Mouse (Mus musculus) hindbrain, embryonic 15.5 days (tissue): ENCODE measurements at regions not wholly inside any gene's neighbourhood (a gene's known extent, or its start where the extent isn't known, plus 50 kb on each side); places are given as distances from the start of the nearest gene placed in this dataset.

Experiments used
- ATAC-seq: fragments of 200-750 bp; cut with Nextera tagmentation; 2 replicates; pipeline ENCODE4 v1.8.0; 2017; ENCODE audit warnings: low read depth, moderate number of reproducible peaks, moderate TSS enrichment; ENCODE audit not compliant: low FRiP score
- H3K27ac ChIP-seq: fragments of 300-500 bp; sonication (generic); replicated peaks from 2 replicates; pipeline ENCODE4 v1.5.1; 2015; ENCODE audit warnings: mild to moderate bottlenecking, inconsistent platforms
- H3K27me3 ChIP-seq: fragments of 300-500 bp; sonication (generic); 2 replicates; pipeline ENCODE4 v1.6.1; 2015; ENCODE audit warnings: control low read depth, inconsistent platforms
- H3K36me3 ChIP-seq: fragments of 300-500 bp; sonication (generic); 2 replicates; pipeline ENCODE4 v1.6.1; 2015; ENCODE audit warnings: control low read depth, inconsistent platforms
- H3K4me1 ChIP-seq: fragments of 300-500 bp; sonication (generic); replicated peaks from 2 replicates; pipeline ENCODE4 v1.6.1; 2015; ENCODE audit warnings: control low read depth, inconsistent platforms
- H3K4me2 ChIP-seq: fragments of 300-500 bp; sonication (generic); 2 replicates; pipeline ENCODE4 v1.6.1; 2015; ENCODE audit warnings: moderate library complexity, mild to moderate bottlenecking, inconsistent platforms
- H3K4me3 ChIP-seq: fragments of 300-500 bp; sonication (generic); 2 replicates; pipeline ENCODE4 v1.5.1; 2015; ENCODE audit warnings: mild to moderate bottlenecking, inconsistent platforms
- H3K9ac ChIP-seq: fragments of 300-500 bp; sonication (generic); 2 replicates; pipeline ENCODE4 v1.6.1; 2015; ENCODE audit warnings: inconsistent platforms
- H3K9me3 ChIP-seq: fragments of 300-500 bp; sonication (generic); 2 replicates; pipeline ENCODE4 v1.6.1; 2016; ENCODE audit warnings: control low read depth, inconsistent platforms
- WGBS: fragments of 180-500 bp; shearing (Covaris S2); methylation state at CpG from one replicate; pipeline ENCODE4 v1.1.7; 2015; 5-methylcytosine and 5-hydroxymethylcytosine counted together

- H3K9me3 ChIP-seq = no peaks in the 10 kb centered on the region
These were observed 109.8 kb downstream of the Kctd15 start for GRCm38 (mm10) chr7:34546609-34547316.

GRCm38 (mm10) chr7:34545906-34546305 lies 110.6 kb downstream of the Kctd15 start:
- Histone ChIP-seq H3K4me2 (no peak overlapping the region), H3K36me3 (no peaks in the 10 kb centered on the region), H3K4me3 (no peak overlapping the region), H3K27ac (no peak overlapping the region), H3K9ac (no peak overlapping the region), H3K9me3 (no peaks in the 10 kb centered on the region), H3K4me1 (no peaks in the 10 kb centered on the region), H3K27me3 (no peaks in the 10 kb centered on the region)
- 89% methylated on average over 11 of the region's 11 CpGs for WGBS
- no peak for ATAC-seq

More at GRCm38 (mm10) chr7:34546609-34547316, 109.8 kb downstream of the Kctd15 start:
- Histone ChIP-seq H3K9ac (no peak overlapping the region), H3K4me2 (no peak overlapping the region), H3K27me3 (no peaks in the 10 kb centered on the region), H3K27ac (no peak overlapping the region), H3K4me3 (no peak overlapping the region), H3K36me3 (no peaks in the 10 kb centered on the region), H3K4me1 (no peaks in the 10 kb centered on the region)
- no peak for ATAC-seq
- 91% methylated on average over 19 of the region's 19 CpGs for WGBS

DNA sequence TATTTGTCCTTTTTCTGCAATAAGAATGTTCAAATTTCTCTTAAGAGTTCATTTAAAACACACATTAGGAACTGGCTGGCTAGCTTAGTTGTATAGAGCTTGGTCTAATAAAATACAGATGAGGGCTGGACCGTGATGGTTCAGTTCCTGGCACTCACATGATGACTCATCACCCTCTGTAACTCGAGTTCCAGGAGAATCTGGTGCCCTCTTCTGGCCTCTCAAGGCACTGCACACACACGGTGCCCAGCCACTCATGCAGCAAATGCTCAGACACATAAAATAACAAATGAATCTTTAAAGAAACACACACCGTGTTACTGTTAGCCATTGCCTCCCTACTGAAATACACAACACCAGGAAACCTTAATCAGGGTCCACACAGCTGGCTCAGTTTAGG lies 114.6 kb downstream of the Kctd15 start:
- Histone ChIP-seq H3K27me3 (no peaks in the 10 kb centered on the region), H3K4me1 (no peaks in the 10 kb centered on the region), H3K27ac (no peak overlapping the region), H3K4me3 (no peak overlapping the region), H3K36me3 (no peaks in the 10 kb centered on the region), H3K4me2 (no peak overlapping the region), H3K9ac (no peak overlapping the region), H3K9me3 (no peaks in the 10 kb centered on the region)
- no peak for ATAC-seq
- WGBS = 82% methylated on average over 4 of the region's 4 CpGs

- Histone ChIP-seq H3K4me2 (no peak overlapping the region), H3K27ac (no peak overlapping the region), H3K4me1 (no peaks in the 10 kb centered on the region), H3K36me3 (no peaks in the 10 kb centered on the region), H3K9me3 (no peaks in the 10 kb centered on the region), H3K27me3 (no peaks in the 10 kb centered on the region), H3K9ac (no peak overlapping the region), H3K4me3 (no peak overlapping the region)
- ATAC-seq = no peak
- 69% methylated on average over 4 of the region's 4 CpGs for WGBS
These were observed 115.5 kb downstream of the Kctd15 start for GRCm38 (mm10) chr7:34541000-34541399.

DNA sequence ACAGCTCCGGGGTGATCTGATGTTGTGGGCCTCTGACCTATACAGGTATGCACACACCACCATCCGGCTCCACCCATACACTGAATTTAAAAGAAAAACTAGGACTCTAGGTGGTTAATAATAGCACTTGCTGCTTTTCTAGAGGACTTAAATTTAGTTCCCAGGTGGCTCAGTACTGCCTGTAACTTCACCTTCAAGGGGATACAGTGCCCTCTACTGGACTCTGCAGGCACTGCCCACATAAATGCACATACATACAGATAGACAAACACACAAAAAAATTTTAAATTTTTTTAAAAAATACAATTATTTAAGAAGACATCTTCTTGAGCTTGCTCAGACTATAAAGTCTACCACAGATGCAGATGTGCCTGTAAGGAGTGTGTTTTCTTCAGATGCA lies 116.7 kb downstream of the Kctd15 start:
- Histone ChIP-seq H3K9me3 (no peaks in the 10 kb centered on the region), H3K27me3 (no peaks in the 10 kb centered on the region), H3K36me3 (no peaks in the 10 kb centered on the region), H3K9ac (no peak overlapping the region), H3K27ac (no peak overlapping the region), H3K4me2 (no peak overlapping the region), H3K4me1 (no peaks in the 10 kb centered on the region), H3K4me3 (no peak overlapping the region)
- 91% methylated on average over 2 of the region's 2 CpGs for WGBS
- no peak for ATAC-seq

- Histone ChIP-seq H3K9ac (no peak overlapping the region), H3K36me3 (no peaks in the 10 kb centered on the region), H3K9me3 (no peaks in the 10 kb centered on the region), H3K4me1 (no peaks in the 10 kb centered on the region), H3K4me2 (no peak overlapping the region), H3K27ac (no peak overlapping the region), H3K4me3 (no peak overlapping the region), H3K27me3 (no peaks in the 10 kb centered on the region)
- 79% methylated on average over 20 of the region's 20 CpGs for WGBS
- ATAC-seq = no peak
These were observed 118.0 kb downstream of the Kctd15 start for GRCm38 (mm10) chr7:34538310-34539055.

GRCm38 (mm10) chr7:34537122-34537521 lies 119.4 kb downstream of the Kctd15 start:
- H3K4me2 ChIP-seq = no peak overlapping the region
- H3K9ac ChIP-seq = no peak overlapping the region
- H3K36me3 ChIP-seq = no peaks in the 10 kb centered on the region
- WGBS = 84% methylated on average over 9 of the region's 9 CpGs
- no peak overlapping the region for H3K27ac ChIP-seq
- H3K4me1 ChIP-seq = no peaks in the 10 kb centered on the region
- H3K9me3 ChIP-seq = no peaks in the 10 kb centered on the region
- H3K27me3 ChIP-seq = no peaks in the 10 kb centered on the region
- no peak overlapping the region for H3K4me3 ChIP-seq
- ATAC-seq = no peak

DNA sequence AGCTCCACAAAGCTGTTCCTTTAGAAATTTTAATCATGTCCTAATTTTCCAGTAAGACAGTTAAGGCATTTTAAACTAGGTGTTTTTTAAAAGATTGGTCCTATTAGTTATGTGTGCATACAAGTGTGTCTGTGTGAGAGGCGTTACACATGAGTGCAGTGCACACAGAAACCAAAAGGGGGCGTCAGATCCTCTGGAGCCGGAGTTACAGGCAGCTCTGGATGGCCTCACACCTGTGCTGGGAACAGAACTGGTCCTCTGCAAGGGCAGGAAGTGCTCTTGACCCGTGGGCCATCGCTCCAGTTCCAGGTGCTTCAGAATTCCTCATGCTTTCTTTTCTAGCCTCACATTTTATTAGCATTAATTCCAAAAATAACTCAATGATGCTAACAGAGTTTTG lies 122.3 kb downstream of the Kctd15 start:
- no peaks in the 10 kb centered on the region for H3K27me3 ChIP-seq
- H3K36me3 ChIP-seq = no peaks in the 10 kb centered on the region
- H3K9ac ChIP-seq = no peak overlapping the region
- no peak overlapping the region for H3K4me3 ChIP-seq
- no peaks in the 10 kb centered on the region for H3K4me1 ChIP-seq
- ATAC-seq = no peak
- 72% methylated on average over 5 of the region's 5 CpGs for WGBS
- H3K9me3 ChIP-seq = no peaks in the 10 kb centered on the region
- no peak overlapping the region for H3K4me2 ChIP-seq
- H3K27ac ChIP-seq = no peak overlapping the region

DNA sequence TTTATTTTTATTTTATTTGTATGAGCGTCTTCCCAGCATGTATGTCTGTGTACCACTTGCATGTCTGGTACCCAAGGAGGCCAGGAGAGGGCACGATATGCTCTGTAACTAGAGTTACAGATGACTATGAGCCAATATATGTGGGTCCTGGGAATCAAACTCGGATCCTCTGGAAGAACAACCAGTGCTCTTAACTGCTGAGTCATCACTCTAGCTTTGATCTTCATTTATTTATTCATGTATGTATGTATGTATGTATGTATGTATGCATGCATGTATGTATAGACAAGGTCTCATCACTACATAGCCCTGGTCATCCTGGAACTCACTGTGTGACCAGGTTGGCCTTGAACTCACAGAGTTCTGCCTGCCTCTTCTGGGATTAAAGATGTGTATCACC lies 124.9 kb downstream of the Kctd15 start:
- 86% methylated on average over 3 of the region's 3 CpGs for WGBS
- no peak overlapping the region for H3K4me3 ChIP-seq
- H3K27ac ChIP-seq = no peak overlapping the region
- H3K27me3 ChIP-seq = no peaks in the 10 kb centered on the region
- no peaks in the 10 kb centered on the region for H3K4me1 ChIP-seq
- H3K36me3 ChIP-seq = no peaks in the 10 kb centered on the region
- ATAC-seq = no peak
- no peaks in the 10 kb centered on the region for H3K9me3 ChIP-seq
- H3K4me2 ChIP-seq = no peak overlapping the region
- no peak overlapping the region for H3K9ac ChIP-seq

GRCm38 (mm10) chr7:34507858-34508257 lies 114.7 kb upstream of the Lsm14a start:
- Histone ChIP-seq H3K27me3 (no peaks in the 10 kb centered on the region), H3K36me3 (no peaks in the 10 kb centered on the region), H3K4me2 (no peak overlapping the region), H3K4me1 (no peaks in the 10 kb centered on the region), H3K9ac (no peak overlapping the region), H3K4me3 (no peak overlapping the region), H3K9me3 (no peaks in the 10 kb centered on the region), H3K27ac (no peak overlapping the region)
- ATAC-seq = no peak
- WGBS = 78% methylated on average over 2 of the region's 2 CpGs

DNA sequence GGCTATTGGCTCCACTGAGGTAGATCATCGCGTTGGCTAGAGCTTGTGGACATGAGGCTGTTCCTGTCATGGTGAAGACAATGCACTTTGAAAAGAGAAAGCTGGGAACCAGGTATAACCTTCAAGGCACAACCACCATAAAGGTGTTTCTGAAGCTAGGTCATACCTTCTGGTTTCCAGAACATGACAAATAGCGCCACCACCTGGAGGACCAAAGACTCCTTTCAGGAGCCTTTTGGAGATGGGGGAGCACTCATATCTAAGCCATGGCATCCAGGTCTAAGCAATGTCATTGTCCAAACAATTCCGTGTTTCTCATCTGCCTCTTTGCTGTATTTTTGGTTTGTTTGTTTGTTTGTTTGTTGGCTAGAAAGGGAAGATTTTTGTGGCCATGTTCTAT lies 113.7 kb upstream of the Lsm14a start:
- Histone ChIP-seq H3K4me1 (no peaks in the 10 kb centered on the region), H3K27me3 (no peaks in the 10 kb centered on the region), H3K36me3 (no peaks in the 10 kb centered on the region), H3K9me3 (no peaks in the 10 kb centered on the region), H3K9ac (no peak overlapping the region), H3K4me3 (no peak overlapping the region), H3K27ac (no peak overlapping the region), H3K4me2 (no peak overlapping the region)
- WGBS = 66% methylated on average over 4 of the region's 4 CpGs
- ATAC-seq = no peak

GRCm38 (mm10) chr7:34493892-34494291 lies 100.8 kb upstream of the Lsm14a start:
- Histone ChIP-seq H3K27ac (no peak overlapping the region), H3K4me3 (no peak overlapping the region), H3K9ac (no peak overlapping the region), H3K36me3 (no peaks in the 10 kb centered on the region), H3K27me3 (no peaks in the 10 kb centered on the region), H3K9me3 (no peaks in the 10 kb centered on the region), H3K4me1 (no peaks in the 10 kb centered on the region), H3K4me2 (no peak overlapping the region)
- no peak for ATAC-seq
- 66% methylated on average over 10 of the region's 10 CpGs for WGBS
